Mouse (Mus musculus): ENCODE measurements at regions not wholly inside any gene's neighbourhood (a gene's known extent, or its start where the extent isn't known, plus 50 kb on each side); places are given as distances from the start of the nearest gene placed in this dataset.
"Not testable (repeated sequence)": the region's sequence is repeated elsewhere in the genome, so short reads cannot be mapped to it uniquely, and the experiment has no call there.

DNA sequence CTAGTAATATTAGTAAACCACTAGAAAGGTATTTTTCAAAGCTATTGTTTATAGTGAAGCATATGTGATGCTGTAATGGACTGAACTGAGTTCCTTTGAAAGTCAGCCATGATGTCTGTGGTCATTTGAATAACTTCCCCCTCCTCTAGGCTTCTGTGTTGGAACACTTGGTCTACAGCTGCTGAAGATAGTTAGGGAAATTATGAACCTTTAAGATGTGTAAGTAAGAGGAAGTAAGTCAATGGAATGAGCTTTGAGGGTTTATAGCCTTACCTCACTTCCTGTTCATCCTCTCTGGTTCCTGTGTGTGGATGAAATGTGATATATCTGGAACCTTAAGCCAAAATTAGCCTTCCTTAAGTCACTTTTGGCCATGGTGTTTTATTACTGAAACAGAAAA is 145.7 kb upstream of the Tmem229a start:
- no peak for DNase-seq (ENCODE audit: low spot score in 2 of 2)

DNA sequence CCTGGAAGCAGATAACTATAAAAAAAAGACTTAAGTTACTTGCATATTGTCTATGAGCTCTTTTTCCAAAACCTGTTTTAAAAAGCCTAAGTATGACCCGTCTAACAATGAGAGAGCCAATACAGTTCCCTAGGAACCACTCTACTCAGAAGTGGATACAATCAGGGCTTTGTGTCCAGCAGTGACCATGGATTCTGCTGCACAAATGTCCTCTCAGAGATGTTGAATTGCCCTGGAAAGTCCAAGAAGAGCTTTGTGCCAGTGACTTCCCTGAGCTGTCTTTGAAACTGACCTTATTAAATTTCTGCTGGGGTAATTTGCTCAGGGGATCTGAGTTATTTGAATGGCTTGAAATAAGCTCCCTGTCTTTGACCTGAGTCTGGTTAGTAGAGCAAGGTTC is 131.1 kb upstream of the Tmem229a start:
- DNase-seq (ENCODE audit: low spot score in 2 of 2): peak in 1 of 2 experiments; percentile 6

DNA sequence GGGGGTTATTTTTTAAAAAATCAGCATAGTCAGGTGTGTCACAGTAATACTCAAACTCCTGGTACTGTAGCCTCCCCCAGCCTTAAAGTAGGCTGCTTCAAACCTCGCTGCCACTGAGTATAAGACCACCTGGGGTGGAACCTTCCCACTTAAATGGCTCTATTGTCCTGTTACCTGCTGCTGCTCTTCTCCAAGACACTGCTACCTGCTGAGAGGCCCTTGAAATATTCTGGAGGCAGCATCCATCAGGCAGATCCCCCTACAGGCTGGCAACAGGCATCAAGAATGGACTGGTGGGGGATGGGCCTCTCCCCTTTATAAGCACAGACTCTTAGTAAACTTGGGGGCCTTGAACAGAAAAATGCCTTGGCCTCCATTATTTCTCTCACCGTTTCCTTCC is 129.8 kb upstream of the Tmem229a start:
- no peak for DNase-seq (ENCODE audit: low spot score in 2 of 2)

DNA sequence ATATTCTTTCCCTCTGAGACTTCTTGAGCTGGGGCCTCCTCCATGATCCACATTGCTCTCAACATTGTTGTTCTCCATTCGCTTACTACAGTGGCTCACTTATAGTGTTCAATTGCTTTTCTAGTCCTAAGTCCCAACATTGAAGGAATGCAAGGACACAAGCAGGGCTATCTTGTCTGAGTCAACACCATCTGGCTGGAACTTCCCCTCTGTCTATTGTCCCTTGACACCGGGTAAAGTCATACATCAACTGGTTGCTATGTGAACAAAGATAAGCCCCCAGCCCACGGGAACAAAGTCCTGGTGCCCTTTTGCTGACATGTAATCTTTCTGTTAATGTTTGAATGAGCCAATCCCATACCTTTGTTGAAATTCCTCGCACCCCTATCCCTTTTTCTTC is 129.2 kb upstream of the Tmem229a start:
- DNase-seq (ENCODE audit: low spot score in 2 of 2): not testable (repeated sequence)

DNA sequence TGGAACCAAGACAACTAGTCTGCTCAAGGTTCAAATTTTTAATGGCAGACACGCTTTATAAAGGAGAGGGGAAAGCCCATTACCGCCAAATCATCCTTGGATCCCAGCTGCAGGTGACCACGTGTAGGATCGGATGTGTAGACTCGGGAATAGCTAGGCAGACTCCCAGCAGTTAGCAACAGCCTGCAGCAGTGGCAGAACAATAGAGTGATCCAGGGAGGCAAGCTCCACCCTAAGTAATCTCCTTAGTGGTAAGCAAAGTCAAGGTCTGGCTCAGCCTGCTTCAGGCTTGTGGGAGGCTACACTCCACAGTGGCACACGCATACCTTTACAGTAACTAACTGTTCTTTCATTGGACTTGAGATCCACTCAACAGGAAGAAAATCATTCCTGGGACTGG is 109.8 kb upstream of the Tmem229a start:
- DNase-seq (ENCODE audit: low spot score in 2 of 2): no peak

DNA sequence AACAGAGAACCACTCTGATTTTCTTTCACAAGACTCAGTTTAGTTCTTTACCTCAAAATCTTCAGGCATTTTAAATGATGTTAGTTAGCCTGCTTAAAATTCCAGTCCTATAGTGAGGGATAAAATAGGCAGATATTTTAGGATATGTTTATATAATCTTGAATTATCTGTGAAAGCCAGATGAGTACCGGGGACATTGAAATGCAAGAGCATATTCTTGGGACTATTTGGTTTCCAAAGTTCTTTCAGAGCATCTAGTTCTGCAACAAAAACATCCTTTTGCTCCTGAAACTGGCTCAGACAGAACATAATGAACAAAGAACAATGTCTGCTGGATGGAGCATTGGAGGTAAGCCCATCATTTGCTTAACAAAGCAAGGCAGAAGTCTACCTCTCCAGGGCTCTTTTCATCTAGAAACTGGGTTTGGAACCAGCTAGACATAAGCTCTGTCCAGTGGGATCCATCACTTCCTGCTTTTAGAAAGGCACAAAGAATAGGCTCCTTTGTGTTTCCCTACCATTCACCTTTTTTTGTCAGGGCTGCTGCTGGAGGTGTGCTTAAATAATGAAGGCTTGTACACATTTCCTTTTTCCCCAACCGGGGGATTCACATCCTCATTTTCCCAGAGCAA is 76.9 kb upstream of the Tmem229a start:
- no peak for DNase-seq (ENCODE audit: low spot score in 2 of 2)

DNA sequence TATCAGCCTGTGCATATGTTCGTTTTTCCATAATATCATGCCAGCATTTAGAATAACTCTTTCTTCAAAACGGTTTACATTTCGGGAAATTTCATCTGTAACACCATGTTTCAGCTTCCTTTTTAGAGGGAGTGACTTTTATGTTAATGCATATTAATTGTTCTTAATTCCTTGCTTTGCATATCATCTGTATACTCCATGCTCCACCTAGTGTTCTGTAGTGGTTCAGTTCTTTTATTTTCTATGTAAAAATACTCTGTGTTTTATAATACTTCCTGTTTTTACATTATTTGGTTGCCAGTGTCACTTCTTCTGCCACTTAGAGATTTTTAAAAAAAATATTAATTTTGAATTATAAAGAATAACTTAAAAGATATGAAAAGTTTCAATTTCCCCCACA is 70.9 kb upstream of the Tmem229a start:
- no peak for DNase-seq (ENCODE audit: low spot score in 2 of 2)

DNA sequence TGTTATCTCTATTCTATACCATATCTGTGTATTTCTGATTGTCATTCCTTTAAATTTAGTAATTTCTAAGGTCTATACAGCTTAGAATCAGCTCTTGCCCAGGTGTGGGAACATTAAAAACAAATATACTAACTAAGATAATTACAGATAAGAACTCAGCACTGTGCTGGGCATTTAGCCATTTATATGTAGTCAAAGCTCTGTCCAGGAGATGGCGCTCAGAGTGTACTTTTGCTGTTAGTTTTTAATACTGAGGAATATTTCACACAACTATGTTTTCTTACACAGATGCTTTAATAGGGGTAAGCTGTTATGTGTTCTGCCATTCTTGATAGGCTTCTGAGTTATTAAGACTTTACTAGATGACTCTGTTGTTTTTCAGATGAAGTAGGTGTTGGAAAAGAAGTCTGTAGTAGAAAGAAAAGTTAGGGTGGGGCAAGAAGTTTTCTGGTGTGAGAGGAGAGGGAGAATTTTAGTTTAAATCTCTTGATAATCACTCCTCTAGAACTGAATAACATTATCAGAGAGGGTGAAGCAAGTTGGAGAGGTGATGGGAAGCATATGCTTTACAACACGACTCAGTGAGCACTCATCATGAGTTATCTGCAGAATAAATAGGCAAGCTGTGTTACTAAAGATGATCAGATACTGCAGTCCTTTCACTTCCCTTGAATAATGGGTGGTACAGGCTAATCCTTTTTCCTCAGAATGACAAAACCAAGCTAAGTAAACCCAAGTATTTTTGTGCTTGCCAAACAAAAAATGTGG is 64.1 kb upstream of the Tmem229a start:
- DNase-seq (ENCODE audit: low spot score in 2 of 2): no peak

DNA sequence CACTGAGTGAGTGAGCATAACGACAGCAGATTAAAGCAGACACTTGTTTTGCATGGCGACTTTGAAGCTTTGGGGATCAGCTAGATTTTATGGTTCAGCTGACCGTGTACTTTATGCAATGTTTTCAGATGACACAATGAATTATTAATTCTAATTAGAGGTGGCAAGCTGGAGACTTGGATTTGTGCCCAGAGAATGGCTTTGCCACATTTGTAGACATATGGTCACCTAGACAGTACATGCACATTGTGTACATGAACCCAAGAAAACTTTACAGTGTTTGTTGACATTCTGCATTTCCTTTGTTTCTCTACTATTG is 57.1 kb upstream of the Tmem229a start:
- no peak for DNase-seq (ENCODE audit: low spot score in 2 of 2)

DNA sequence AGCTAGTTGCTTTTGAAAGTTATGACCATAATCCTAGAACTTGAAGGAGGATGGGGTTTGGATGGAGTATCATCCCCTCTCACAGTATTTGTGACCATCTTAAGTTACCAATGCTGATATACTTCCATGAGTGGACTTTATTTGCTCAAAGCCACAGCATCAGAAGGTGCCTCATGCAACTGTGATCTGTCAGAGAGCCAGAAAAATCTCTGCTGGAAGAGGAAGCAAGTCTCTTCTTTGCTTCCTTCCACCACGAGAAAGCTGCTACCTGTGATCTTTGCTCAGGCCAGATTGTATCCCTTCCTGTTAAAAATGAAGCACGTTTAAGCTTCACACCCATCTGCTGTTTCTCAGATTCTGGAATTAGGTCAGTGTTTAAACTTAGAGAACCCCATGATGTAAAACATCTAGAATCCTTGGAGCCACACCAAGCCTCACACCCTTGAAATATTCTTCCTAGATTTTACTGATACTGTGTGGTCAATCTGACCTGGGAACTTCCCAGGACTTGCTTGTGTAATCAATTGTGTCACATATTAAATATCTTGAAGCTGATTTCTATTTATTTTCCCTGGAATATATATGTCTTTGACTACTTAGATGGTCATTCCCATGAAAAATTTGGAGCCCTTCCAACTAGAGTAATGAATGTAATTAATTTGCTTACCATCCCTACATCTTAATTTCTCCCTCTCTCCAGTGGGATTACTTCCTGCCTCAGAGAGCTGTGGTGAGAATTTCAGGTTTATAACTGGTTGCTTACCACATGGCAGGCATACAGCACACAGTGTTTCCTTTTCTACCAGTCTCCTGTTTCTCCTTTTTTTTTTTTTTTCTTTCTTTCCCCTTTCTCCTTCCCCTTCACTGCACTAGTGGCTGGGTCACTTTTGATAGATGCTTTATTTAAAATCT is 56.5 kb upstream of the Tmem229a start:
- DNase-seq (ENCODE audit: low spot score in 2 of 2): no peak

DNA sequence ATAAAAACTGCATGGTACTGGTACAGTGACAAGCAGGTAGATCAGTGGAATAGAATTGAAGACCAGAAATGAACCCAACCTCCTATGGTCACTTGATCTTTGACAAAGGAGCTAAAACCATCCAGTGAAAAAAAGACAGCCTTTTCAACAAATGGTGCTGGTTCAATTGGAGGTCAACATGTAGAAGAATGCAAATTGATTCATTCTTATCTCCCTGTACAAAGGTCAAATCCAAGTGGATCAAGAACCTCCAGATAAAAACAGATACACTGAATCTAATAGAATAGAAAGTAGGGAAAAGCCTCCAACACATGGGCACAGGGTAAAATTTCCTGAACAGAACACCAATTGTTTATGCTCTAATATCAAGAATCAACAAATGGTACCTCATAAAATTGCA is 52.8 kb upstream of the Tmem229a start:
- not testable (repeated sequence) for DNase-seq (ENCODE audit: low spot score in 2 of 2)
